Mouse (Mus musculus) olfactory bulb, adult 2 months (tissue): Measurements from ENCODE around the gene Gm49384. TPM values are rescaled to one million over a fixed set of nuclear protein-coding genes. Genes with fewer than 3 reads are reported as not detected.
"Not testable (repeated sequence)": the region's sequence is repeated elsewhere in the genome, so short reads cannot be mapped to it uniquely, and the experiment has no call there.

Source experiments
- H3K27ac ChIP-seq: fragments of 200-500 bp; 2 replicates; pipeline ENCODE4 v1.5.1; 2012; ENCODE audit warnings: low read depth, low read length; ENCODE audit not compliant: insufficient read depth
- H3K4me1 ChIP-seq: fragments of 200-500 bp; 2 replicates; pipeline ENCODE4 v1.6.1; 2012; ENCODE audit warnings: low read length; ENCODE audit not compliant: control insufficient read depth, insufficient read depth
- H3K4me3 ChIP-seq: fragments of 200-500 bp; 2 replicates; pipeline ENCODE4 v1.5.1; 2012; ENCODE audit warnings: mild to moderate bottlenecking, low read depth, low read length, moderate library complexity; ENCODE audit not compliant: insufficient read depth
- CTCF ChIP-seq: fragments of 200-500 bp; IDR thresholded peaks from 2 replicates; pipeline ENCODE4 v1.5.1; 2012; ENCODE audit warnings: low read depth, mild to moderate bottlenecking, low read length, moderate library complexity; ENCODE audit not compliant: insufficient read depth
- POLR2A ChIP-seq: fragments of 200-500 bp; IDR thresholded peaks from 2 replicates; pipeline ENCODE4 v1.6.1; 2012; ENCODE audit warnings: mild to moderate bottlenecking, low read depth, low read length, moderate library complexity; ENCODE audit not compliant: insufficient read depth
- WGBS: fragments of 180-500 bp; shearing (Covaris S2); methylation state at CpG from one replicate; pipeline ENCODE4 v1.1.7; 2018; 5-methylcytosine and 5-hydroxymethylcytosine counted together
- polyA plus RNA-seq: library from polyadenylated mRNA; stranded (reverse); fragments of >200 nt; gene quantifications from 2 replicates; pipeline ENCODE4 v1.2.4, GENCODE M21; 2012; ENCODE audit warnings: low replicate concordance; ENCODE audit not compliant: missing spikeins, insufficient read depth, insufficient read length

Gm49384 gene
- polyA plus RNA-seq, 1 experiment, result not detected

GRCm38 (mm10) chr12:69181800-69182199 is 22.3 kb downstream of the Gm49384 start:
- Histone ChIP-seq H3K4me3 (no peak overlapping the region), H3K27ac (no peak overlapping the region), H3K4me1 (0 out of 2 replicates have a peak, but pooled peaks cover 4% of the 10 kb centered on the region)
- TF ChIP-seq POLR2A (no peak), CTCF (no peak)
- WGBS, result 81% methylated on average over 4 of the region's 4 CpGs

- Histone ChIP-seq H3K4me1 (no peaks in the 10 kb centered on the region), H3K4me3 (no peak overlapping the region), H3K27ac (no peak overlapping the region)
- 75% methylated on average over 12 of the region's 12 CpGs for WGBS
- TF ChIP-seq POLR2A (no peak), CTCF (no peak)
Measured at GRCm38 (mm10) chr12:69179371-69179770, 24.7 kb downstream of the Gm49384 start.

GRCm38 (mm10) chr12:69177526-69177925 is 26.5 kb downstream of the Gm49384 start:
- Histone ChIP-seq H3K27ac (no peak overlapping the region), H3K4me1 (no peaks in the 10 kb centered on the region), H3K4me3 (no peak overlapping the region)
- 31% methylated on average over 3 of the region's 3 CpGs for WGBS
- TF ChIP-seq CTCF (no peak), POLR2A (no peak)

GRCm38 (mm10) chr12:69175975-69176374 is 28.1 kb downstream of the Gm49384 start:
- no peak for TF ChIP-seq CTCF
- no peak for TF ChIP-seq POLR2A
- WGBS, result 94% methylated on average over 3 of the region's 3 CpGs
- Histone ChIP-seq H3K27ac (no peak overlapping the region), H3K4me1 (no peaks in the 10 kb centered on the region), H3K4me3 (no peak overlapping the region)

- TF ChIP-seq POLR2A (no peak), CTCF (no peak)
Measured at GRCm38 (mm10) chr12:69171307-69171706, 32.8 kb downstream of the Gm49384 start.

GRCm38 (mm10) chr12:69168461-69169106 is 35.5 kb downstream of the Gm49384 start, which contains the start of gene Lrr1:
Gene Lrr1, plus strand, starts transcription at chr12:69168814.
- WGBS, result under 1% methylated on average over 40 of the region's 40 CpGs
- H3K4me3 ChIP-seq, result peak within 1 kb of the TSS; percentile 69
- peaks cover 3% of the 10 kb centered on the region for H3K4me1 ChIP-seq
- TF ChIP-seq POLR2A, result no peak
- TF ChIP-seq CTCF, result no peak
- peak within 1 kb of the TSS; percentile 89 for H3K27ac ChIP-seq

More at GRCm38 (mm10) chr12:69171307-69171706, 32.8 kb downstream of the Gm49384 start:
- 93% methylated on average over 2 of the region's 2 CpGs for WGBS
- Histone ChIP-seq H3K4me3 (no peak overlapping the region), H3K27ac (no peak overlapping the region), H3K4me1 (peaks cover 3% of the 10 kb centered on the region)

GRCm38 (mm10) chr12:69167656-69168460 is 36.2 kb downstream of the Gm49384 start:
- peaks cover 3% of the 10 kb centered on the region for H3K4me1 ChIP-seq
- peak overlapping the region; percentile 69 for H3K4me3 ChIP-seq
- no peak for TF ChIP-seq CTCF
- TF ChIP-seq POLR2A, result no peak
- no peak overlapping the region for H3K27ac ChIP-seq
- WGBS, result 8% methylated on average over 18 of the region's 18 CpGs

- not testable (repeated sequence) for H3K4me3 ChIP-seq, H3K4me1 ChIP-seq, H3K27ac ChIP-seq
- whole genome bisulfite sequencing, result 75% methylated on average over 8 of the region's 8 CpGs
Measured at GRCm38 (mm10) chr12:69166861-69167581, 37.0 kb downstream of the Gm49384 start.

- Histone ChIP-seq H3K4me3 (no peak overlapping the region), H3K27ac (no peak overlapping the region), H3K4me1 (peaks cover 3% of the 10 kb centered on the region)
- 61% methylated on average over 3 of the region's 3 CpGs for WGBS
- TF ChIP-seq POLR2A, result no peak
- TF ChIP-seq CTCF, result no peak
Measured at GRCm38 (mm10) chr12:69164904-69165303, 39.2 kb downstream of the Gm49384 start.

- H3K4me3 ChIP-seq, H3K27ac ChIP-seq, H3K4me1 ChIP-seq: not testable (repeated sequence)
- WGBS, result 82% methylated on average over 4 of the region's 4 CpGs
Measured at GRCm38 (mm10) chr12:69163586-69163985, 40.5 kb downstream of the Gm49384 start.

GRCm38 (mm10) chr12:69160677-69161076 is 43.4 kb downstream of the Gm49384 start:
- H3K4me3 ChIP-seq, H3K27ac ChIP-seq, H3K4me1 ChIP-seq: not testable (repeated sequence)
- 77% methylated on average over 2 of the region's 2 CpGs for WGBS
